Mouse (Mus musculus) forebrain, embryonic 16.5 days (tissue): ENCODE measurements at regions not wholly inside any gene's neighbourhood (a gene's known extent, or its start where the extent isn't known, plus 50 kb on each side); places are given as distances from the start of the nearest gene placed in this dataset.
A peak's percentile ranks its signal among the peaks of the same experiment; 100 is the strongest.

ENCODE experiments used
- ATAC-seq: fragments of 200-750 bp; cut with Nextera tagmentation; 2 replicates; pipeline ENCODE4 v1.8.0; 2017; ENCODE audit warnings: mild to moderate bottlenecking, moderate library complexity
- H3K27ac ChIP-seq: fragments of 300-500 bp; sonication (generic); 2 replicates; pipeline ENCODE4 v1.5.1; 2014; ENCODE audit warnings: low read length, control low read depth
- H3K27me3 ChIP-seq: fragments of 300-500 bp; sonication (generic); replicated peaks from 2 replicates; pipeline ENCODE4 v1.6.1; 2014; ENCODE audit warnings: low read length; ENCODE audit not compliant: control insufficient read depth, insufficient read depth
- H3K36me3 ChIP-seq: fragments of 300-500 bp; sonication (generic); 2 replicates; pipeline ENCODE4 v1.6.1; 2014; ENCODE audit not compliant: control insufficient read depth, insufficient read depth
- H3K4me1 ChIP-seq: fragments of 300-500 bp; sonication (generic); replicated peaks from 2 replicates; pipeline ENCODE4 v1.6.1; 2014; ENCODE audit warnings: low read length; ENCODE audit not compliant: control insufficient read depth, insufficient read depth
- H3K4me2 ChIP-seq: fragments of 300-500 bp; sonication (generic); 2 replicates; pipeline ENCODE4 v1.6.1; 2014; ENCODE audit warnings: mild to moderate bottlenecking, low read length, control low read depth
- H3K4me3 ChIP-seq: fragments of 300-500 bp; sonication (generic); replicated peaks from 2 replicates; pipeline ENCODE4 v1.5.1; 2014; ENCODE audit warnings: mild to moderate bottlenecking, low read length, control low read depth
- H3K9ac ChIP-seq: fragments of 300-500 bp; sonication (generic); replicated peaks from 2 replicates; pipeline ENCODE4 v1.6.1; 2014; ENCODE audit warnings: low read depth, low read length, control low read depth
- H3K9me3 ChIP-seq: fragments of 300-500 bp; sonication (generic); 2 replicates; pipeline ENCODE4 v1.6.1; 2016; ENCODE audit warnings: low read length; ENCODE audit not compliant: control insufficient read depth
- WGBS: fragments of 180-500 bp; shearing (Covaris S2); extraction: QIAGEN DNeasy Blood & Tissue Kit; methylation state at CpG from one replicate; pipeline ENCODE4 v1.1.7; 2014; 5-methylcytosine and 5-hydroxymethylcytosine counted together

- no peak overlapping the region for H3K9ac ChIP-seq
- WGBS, result 40% methylated on average over 4 of the region's 4 CpGs
These were observed 545.3 kb upstream of the Cited2 start for GRCm38 (mm10) chr10:17177503-17178278.

GRCm38 (mm10) chr10:17178627-17179026 is 544.4 kb upstream of the Cited2 start:
- no peaks in the 10 kb centered on the region for H3K4me1 ChIP-seq
- no peak overlapping the region for H3K9ac ChIP-seq
- no peaks in the 10 kb centered on the region for H3K9me3 ChIP-seq
- no peak overlapping the region for H3K4me2 ChIP-seq
- no peak overlapping the region for H3K27ac ChIP-seq
- ATAC-seq, result 0 out of 2 replicates have a peak, but pooled peaks have one; percentile 55
- H3K36me3 ChIP-seq, result no peaks in the 10 kb centered on the region
- no peaks in the 10 kb centered on the region for H3K27me3 ChIP-seq
- no peak overlapping the region for H3K4me3 ChIP-seq

More at GRCm38 (mm10) chr10:17177503-17178278, 545.3 kb upstream of the Cited2 start:
- H3K27me3 ChIP-seq, result no peaks in the 10 kb centered on the region
- H3K4me1 ChIP-seq, result no peaks in the 10 kb centered on the region
- no peaks in the 10 kb centered on the region for H3K9me3 ChIP-seq
- no peak overlapping the region for H3K27ac ChIP-seq
- no peak for ATAC-seq
- no peak overlapping the region for H3K4me2 ChIP-seq
- no peak overlapping the region for H3K4me3 ChIP-seq
- no peaks in the 10 kb centered on the region for H3K36me3 ChIP-seq

GRCm38 (mm10) chr10:17184418-17184817 is 538.6 kb upstream of the Cited2 start:
- Histone ChIP-seq H3K9ac (no peak overlapping the region), H3K9me3 (0 out of 2 replicates have a peak, but pooled peaks cover 2% of the 10 kb centered on the region), H3K36me3 (no peaks in the 10 kb centered on the region), H3K4me2 (no peak overlapping the region), H3K27ac (no peak overlapping the region), H3K4me1 (no peaks in the 10 kb centered on the region), H3K4me3 (no peak overlapping the region), H3K27me3 (no peaks in the 10 kb centered on the region)
- WGBS, result 84% methylated on average over 2 of the region's 2 CpGs
- no peak for ATAC-seq

GRCm38 (mm10) chr10:17196205-17196604 is 526.8 kb upstream of the Cited2 start:
- Histone ChIP-seq H3K4me1 (no peaks in the 10 kb centered on the region), H3K27me3 (no peaks in the 10 kb centered on the region), H3K9ac (no peak overlapping the region), H3K27ac (no peak overlapping the region), H3K4me2 (no peak overlapping the region), H3K9me3 (no peaks in the 10 kb centered on the region), H3K36me3 (no peaks in the 10 kb centered on the region), H3K4me3 (no peak overlapping the region)
- no peak for ATAC-seq
- WGBS, result 69% methylated on average over 12 of the region's 12 CpGs

GRCm38 (mm10) chr10:17196636-17197035 is 526.4 kb upstream of the Cited2 start:
- H3K27me3 ChIP-seq, result no peaks in the 10 kb centered on the region
- WGBS, result 38% methylated on average over 1 of the region's 1 CpGs
- no peaks in the 10 kb centered on the region for H3K9me3 ChIP-seq
- ATAC-seq, result no peak
- no peak overlapping the region for H3K27ac ChIP-seq
- no peaks in the 10 kb centered on the region for H3K4me1 ChIP-seq
- no peak overlapping the region for H3K4me3 ChIP-seq
- H3K9ac ChIP-seq, result no peak overlapping the region
- H3K4me2 ChIP-seq, result no peak overlapping the region
- no peaks in the 10 kb centered on the region for H3K36me3 ChIP-seq

GRCm38 (mm10) chr10:17200524-17201426 is 522.2 kb upstream of the Cited2 start:
- no peak overlapping the region for H3K4me3 ChIP-seq
- no peaks in the 10 kb centered on the region for H3K27me3 ChIP-seq
- no peak overlapping the region for H3K27ac ChIP-seq
- no peaks in the 10 kb centered on the region for H3K9me3 ChIP-seq
- H3K36me3 ChIP-seq, result no peaks in the 10 kb centered on the region
- H3K4me1 ChIP-seq, result peaks cover 12% of the 10 kb centered on the region
- H3K9ac ChIP-seq, result no peak overlapping the region
- H3K4me2 ChIP-seq, result no peak overlapping the region
- WGBS, result 64% methylated on average over 8 of the region's 8 CpGs
- no peak for ATAC-seq

- H3K9me3 ChIP-seq, result no peaks in the 10 kb centered on the region
- WGBS, result 92% methylated on average over 1 of the region's 1 CpGs
- H3K9ac ChIP-seq, result no peak overlapping the region
- H3K36me3 ChIP-seq, result no peaks in the 10 kb centered on the region
- no peak overlapping the region for H3K4me2 ChIP-seq
- no peaks in the 10 kb centered on the region for H3K27me3 ChIP-seq
- H3K4me3 ChIP-seq, result no peak overlapping the region
- no peak overlapping the region for H3K27ac ChIP-seq
- no peak for ATAC-seq
- H3K4me1 ChIP-seq, result peaks cover 12% of the 10 kb centered on the region
These were observed 521.6 kb upstream of the Cited2 start for GRCm38 (mm10) chr10:17201427-17201745.

GRCm38 (mm10) chr10:17202556-17203415 is 520.2 kb upstream of the Cited2 start:
- Histone ChIP-seq H3K4me2 (no peak overlapping the region), H3K4me3 (no peak overlapping the region), H3K9ac (no peak overlapping the region), H3K9me3 (no peaks in the 10 kb centered on the region), H3K27me3 (no peaks in the 10 kb centered on the region), H3K36me3 (no peaks in the 10 kb centered on the region), H3K27ac (peak overlapping the region; percentile 87), H3K4me1 (peaks cover 12% of the 10 kb centered on the region)
- peak; percentile 93 for ATAC-seq
- WGBS, result 6% methylated on average over 4 of the region's 4 CpGs
